Mouse (Mus musculus) ES-Bruce4 (cell line): ENCODE measurements around the gene Vps52. TPM values are rescaled to one million over a fixed set of nuclear protein-coding genes. Genes with fewer than 3 reads are reported as not detected.
A peak's percentile ranks its signal among the peaks of the same experiment; 100 is the strongest.
"Not testable (repeated sequence)": the region's sequence is repeated elsewhere in the genome, so short reads cannot be mapped to it uniquely, and the experiment has no call there.

Source experiments
- H3K27ac ChIP-seq: 2 replicates; pipeline ENCODE4 v1.5.1; 2012; ENCODE audit warnings: low read length, inconsistent platforms; ENCODE audit not compliant: insufficient read depth
- H3K27me3 ChIP-seq: 2 replicates; pipeline ENCODE4 v1.6.1; 2012; ENCODE audit warnings: mild to moderate bottlenecking, low read length, inconsistent platforms; ENCODE audit not compliant: control insufficient read depth, poor library complexity, insufficient read depth, severe bottlenecking
- H3K36me3 ChIP-seq: 2 replicates; pipeline ENCODE4 v1.6.1; 2012; ENCODE audit warnings: inconsistent platforms, mild to moderate bottlenecking, low read length, moderate library complexity; ENCODE audit not compliant: control insufficient read depth, poor library complexity, insufficient read depth, severe bottlenecking
- H3K4me1 ChIP-seq: one replicate; pipeline ENCODE4 v1.8.1; 2011; ENCODE audit warnings: low read length; ENCODE audit not compliant: control insufficient read depth, insufficient read depth
- H3K4me3 ChIP-seq: 2 replicates; pipeline ENCODE4 v1.5.1; 2011; ENCODE audit warnings: low read depth, mild to moderate bottlenecking, low read length
- H3K9ac ChIP-seq: 2 replicates; pipeline ENCODE4 v1.6.1; 2012; ENCODE audit warnings: low read depth, mild to moderate bottlenecking, inconsistent platforms; ENCODE audit not compliant: poor library complexity, severe bottlenecking
- H3K9me3 ChIP-seq: replicated peaks from 2 replicates; pipeline ENCODE4 v1.6.1; 2012; ENCODE audit warnings: mild to moderate bottlenecking, low read length, inconsistent platforms; ENCODE audit not compliant: control insufficient read depth, poor library complexity, insufficient read depth, severe bottlenecking
- CTCF ChIP-seq: IDR thresholded peaks from one replicate; pipeline ENCODE4 v1.8.1; 2011; ENCODE audit warnings: low read depth, low read length
- EP300 ChIP-seq: IDR thresholded peaks from 2 replicates; pipeline ENCODE4 v1.6.1; 2011; ENCODE audit warnings: low read depth, low read length; ENCODE audit not compliant: insufficient read depth
- POLR2A ChIP-seq: IDR thresholded peaks from one replicate; pipeline ENCODE4 v1.8.1; 2011; ENCODE audit warnings: low read length; ENCODE audit not compliant: insufficient read depth
- polyA plus RNA-seq: library from polyadenylated mRNA; stranded (reverse); fragments of >200 nt; gene quantifications from 2 replicates; pipeline ENCODE4 v1.2.4, GENCODE M21; 2011; ENCODE audit warnings: low read depth; ENCODE audit not compliant: missing spikeins, insufficient read depth, insufficient read length

The Vps52 gene
- polyA plus RNA-seq, 1 experiment: 19.0 TPM

GRCm38 (mm10) chr17:33980181-33981035 is 24.8 kb downstream of the Vps52 start:
- H3K9me3 ChIP-seq: no peaks in the 10 kb centered on the region
- H3K4me3 ChIP-seq: peak overlapping the region; percentile 3; the same call in 1 of the 2 replicates
- H3K9ac ChIP-seq: no peak overlapping the region
- 0 out of 2 replicates have a peak, but pooled peaks have one; percentile 57 for TF ChIP-seq EP300
- TF ChIP-seq CTCF: no peak
- H3K27me3 ChIP-seq: peaks cover 2% of the 10 kb centered on the region; the same call in 1 of the 2 replicates
- H3K36me3 ChIP-seq: no peaks in the 10 kb centered on the region
- H3K27ac ChIP-seq: no peak overlapping the region
- peaks cover 7% of the 10 kb centered on the region for H3K4me1 ChIP-seq

GRCm38 (mm10) chr17:33981192-33981909 is 25.7 kb downstream of the Vps52 start:
- TF ChIP-seq EP300 (peak; percentile 82), CTCF (peak; percentile 64), POLR2A (peak; percentile 59)

GRCm38 (mm10) chr17:33982136-33982535 is 26.5 kb downstream of the Vps52 start:
- not testable (repeated sequence) for H3K36me3 ChIP-seq, H3K9ac ChIP-seq, H3K4me1 ChIP-seq, H3K27ac ChIP-seq, H3K9me3 ChIP-seq, H3K27me3 ChIP-seq
- H3K4me3 ChIP-seq: 0 out of 2 replicates have a peak overlapping the region, but pooled peaks have one; percentile 13
- TF ChIP-seq CTCF: peak; percentile 58

More at GRCm38 (mm10) chr17:33981192-33981909, 25.7 kb downstream of the Vps52 start:
- H3K9ac ChIP-seq: peak overlapping the region; percentile 50
- H3K4me1 ChIP-seq, H3K36me3 ChIP-seq, H3K9me3 ChIP-seq, H3K27me3 ChIP-seq: not testable (repeated sequence)
- peak overlapping the region; percentile 42 for H3K27ac ChIP-seq
- peak overlapping the region; percentile 81 for H3K4me3 ChIP-seq

GRCm38 (mm10) chr17:33991788-33992664 is 36.4 kb downstream of the Vps52 start:
- H3K9me3 ChIP-seq: no peaks in the 10 kb centered on the region
- H3K4me3 ChIP-seq: peak overlapping the region; percentile 21; the same call in 1 of the 2 replicates
- no peaks in the 10 kb centered on the region for H3K36me3 ChIP-seq
- H3K27ac ChIP-seq: no peak overlapping the region
- TF ChIP-seq CTCF (peak; percentile 64), POLR2A (no peak)
- H3K4me1 ChIP-seq: no peaks in the 10 kb centered on the region
- no peaks in the 10 kb centered on the region for H3K27me3 ChIP-seq
- peak overlapping the region; percentile 23; the same call in 1 of the 2 replicates for H3K9ac ChIP-seq

GRCm38 (mm10) chr17:33994959-33995358 is 39.3 kb downstream of the Vps52 start:
- no peak overlapping the region for H3K4me3 ChIP-seq

More at GRCm38 (mm10) chr17:33994959-33995358, 39.3 kb downstream of the Vps52 start:
- no peak for TF ChIP-seq POLR2A
- TF ChIP-seq CTCF: no peak
- TF ChIP-seq EP300: no peak
- Histone ChIP-seq H3K36me3 (no peaks in the 10 kb centered on the region), H3K4me1 (no peaks in the 10 kb centered on the region), H3K9me3 (no peaks in the 10 kb centered on the region), H3K9ac (no peak overlapping the region), H3K27me3 (peaks cover 7% of the 10 kb centered on the region), H3K27ac (no peak overlapping the region)
